Mouse (Mus musculus) testis, adult 2 months (tissue): ENCODE measurements at regions not wholly inside any gene's neighbourhood (a gene's known extent, or its start where the extent isn't known, plus 50 kb on each side); places are given as distances from the start of the nearest gene placed in this dataset.

Experiments
- H3K27ac ChIP-seq: fragments of 200-500 bp; 2 replicates; pipeline ENCODE4 v1.5.1; 2012; ENCODE audit warnings: low read depth, low read length; ENCODE audit not compliant: control insufficient read depth, insufficient read depth
- H3K27me3 ChIP-seq: fragments of 200-500 bp; 2 replicates; pipeline ENCODE4 v1.6.1; 2012; ENCODE audit warnings: mild to moderate bottlenecking, low read length, moderate library complexity; ENCODE audit not compliant: control insufficient read depth, insufficient read depth
- H3K36me3 ChIP-seq: fragments of 200-500 bp; 2 replicates; pipeline ENCODE4 v1.6.1; 2012; ENCODE audit warnings: mild to moderate bottlenecking, low read length; ENCODE audit not compliant: control insufficient read depth, insufficient read depth
- H3K4me1 ChIP-seq: fragments of 200-500 bp; 2 replicates; pipeline ENCODE4 v1.6.1; 2012; ENCODE audit warnings: low read length; ENCODE audit not compliant: control insufficient read depth, insufficient read depth
- H3K4me3 ChIP-seq: fragments of 200-500 bp; 2 replicates; pipeline ENCODE4 v1.5.1; 2012; ENCODE audit warnings: low read depth, mild to moderate bottlenecking, low read length, moderate library complexity, mixed read lengths; ENCODE audit not compliant: control insufficient read depth
- CTCF ChIP-seq: fragments of 200-500 bp; IDR thresholded peaks from 2 replicates; pipeline ENCODE4 v1.5.1; 2012; ENCODE audit warnings: low read depth, mild to moderate bottlenecking, inconsistent platforms, low read length, moderate library complexity; ENCODE audit not compliant: control insufficient read depth, insufficient read depth, insufficient replicate concordance
- POLR2A ChIP-seq: fragments of 200-500 bp; IDR thresholded peaks from 2 replicates; pipeline ENCODE4 v1.6.1; 2012; ENCODE audit warnings: low read depth, mild to moderate bottlenecking, inconsistent platforms, low read length, moderate library complexity; ENCODE audit not compliant: control insufficient read depth

DNA sequence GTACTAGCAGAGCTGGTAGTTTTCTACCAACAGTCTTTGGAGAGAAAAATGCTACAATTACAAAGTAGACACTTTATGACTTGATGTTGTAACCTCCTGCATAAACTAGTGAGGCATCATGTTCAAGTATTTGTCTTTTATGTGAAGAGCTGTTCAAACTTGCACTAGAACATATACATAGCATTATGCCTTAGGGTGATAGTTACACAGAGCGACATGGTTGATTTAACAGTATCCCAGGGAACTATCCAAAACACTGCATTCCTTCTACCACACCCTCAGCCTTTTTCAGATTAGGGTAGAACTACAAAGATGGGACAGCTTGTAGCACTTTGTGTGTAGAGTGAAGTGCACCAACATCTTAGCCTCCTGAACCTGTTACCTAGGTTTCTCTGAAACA lies 220.0 kb upstream of the Cblb start:
- no peak overlapping the region for H3K27ac ChIP-seq
- no peaks in the 10 kb centered on the region for H3K36me3 ChIP-seq
- H3K4me3 ChIP-seq = peak overlapping the region; percentile 21; the same call in 1 of the 2 replicates
- TF ChIP-seq POLR2A = no peak
- TF ChIP-seq CTCF = no peak
- H3K27me3 ChIP-seq = no peaks in the 10 kb centered on the region
- no peaks in the 10 kb centered on the region for H3K4me1 ChIP-seq

DNA sequence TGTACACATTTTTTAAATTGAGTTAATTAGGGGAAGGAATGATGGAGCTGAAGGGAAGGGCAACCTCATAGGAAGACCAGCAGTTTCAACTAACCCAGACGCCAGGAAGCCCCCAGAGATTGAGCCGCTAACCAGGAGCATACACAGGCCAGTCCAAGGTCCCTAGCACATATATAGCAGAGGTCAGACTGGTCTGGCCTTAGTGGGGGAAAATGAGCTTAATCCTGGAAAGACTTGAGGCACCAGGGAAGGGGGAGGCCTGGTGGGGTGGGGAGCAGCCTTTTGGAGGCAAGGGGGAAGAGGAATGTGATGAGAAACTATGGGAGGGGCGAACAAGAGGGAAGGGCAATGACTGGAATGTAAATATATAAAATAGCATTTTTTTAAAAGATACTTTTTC lies 188.3 kb upstream of the Cblb start:
- no peaks in the 10 kb centered on the region for H3K36me3 ChIP-seq
- TF ChIP-seq POLR2A (no peak), CTCF (no peak)
- no peaks in the 10 kb centered on the region for H3K4me1 ChIP-seq
- no peak overlapping the region for H3K4me3 ChIP-seq
- H3K27me3 ChIP-seq = no peaks in the 10 kb centered on the region
- H3K27ac ChIP-seq = no peak overlapping the region

DNA sequence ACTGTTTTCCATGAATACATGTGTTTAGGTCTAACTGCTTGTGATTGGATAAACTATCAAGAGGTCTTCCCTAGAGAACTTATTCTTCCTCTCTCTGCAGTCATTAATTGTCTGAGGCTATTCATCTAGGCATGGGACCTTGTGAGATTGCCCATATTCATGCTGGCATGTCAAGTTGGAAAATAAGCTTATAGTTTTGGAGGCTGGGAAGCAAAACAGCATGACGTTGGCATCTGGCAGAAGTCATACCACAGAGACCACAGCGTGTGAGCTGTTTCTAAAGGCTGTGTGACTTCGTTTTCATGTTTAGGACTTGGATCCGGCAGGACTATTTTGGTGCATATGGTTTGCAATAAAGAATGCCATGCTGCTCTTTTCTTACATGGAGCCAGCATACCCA lies 185.5 kb upstream of the Cblb start:
- no peak for TF ChIP-seq CTCF
- no peak for TF ChIP-seq POLR2A
- H3K4me3 ChIP-seq = no peak overlapping the region
- H3K4me1 ChIP-seq = no peaks in the 10 kb centered on the region
- H3K36me3 ChIP-seq = no peaks in the 10 kb centered on the region
- no peak overlapping the region for H3K27ac ChIP-seq
- H3K27me3 ChIP-seq = no peaks in the 10 kb centered on the region

- no peak for TF ChIP-seq POLR2A
- TF ChIP-seq CTCF = no peak
- Histone ChIP-seq H3K27me3 (no peaks in the 10 kb centered on the region), H3K36me3 (no peaks in the 10 kb centered on the region), H3K4me1 (no peaks in the 10 kb centered on the region), H3K4me3 (no peak overlapping the region), H3K27ac (no peak overlapping the region)
Measured at GRCm38 (mm10) chr16:51880711-51881110, 150.3 kb upstream of the Cblb start.

DNA sequence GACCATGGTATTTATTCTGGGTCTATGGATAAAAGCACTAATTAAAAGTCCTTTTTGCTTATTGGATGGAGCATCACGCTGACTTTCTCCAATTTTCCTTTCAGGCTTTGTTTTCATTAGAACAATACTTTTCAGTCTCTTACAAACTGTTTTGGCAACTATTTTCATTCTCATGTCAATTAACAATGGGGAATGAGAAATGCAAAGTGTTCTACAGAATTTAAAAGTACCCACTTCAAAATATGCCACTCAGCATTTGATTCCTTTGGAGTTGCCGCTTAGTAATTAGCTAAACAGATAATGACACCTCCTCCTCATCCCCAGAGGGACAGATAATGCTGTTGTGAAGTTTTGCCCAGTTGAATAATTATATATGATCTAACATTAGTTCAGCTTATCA lies 149.9 kb upstream of the Cblb start:
- Histone ChIP-seq H3K4me3 (no peak overlapping the region), H3K4me1 (no peaks in the 10 kb centered on the region), H3K36me3 (no peaks in the 10 kb centered on the region), H3K27ac (no peak overlapping the region), H3K27me3 (no peaks in the 10 kb centered on the region)
- TF ChIP-seq CTCF (no peak), POLR2A (no peak)

GRCm38 (mm10) chr16:51883813-51884212 lies 147.2 kb upstream of the Cblb start:
- Histone ChIP-seq H3K4me1 (no peaks in the 10 kb centered on the region), H3K27ac (no peak overlapping the region), H3K27me3 (no peaks in the 10 kb centered on the region), H3K36me3 (no peaks in the 10 kb centered on the region), H3K4me3 (no peak overlapping the region)
- TF ChIP-seq POLR2A (no peak), CTCF (no peak)

GRCm38 (mm10) chr16:51887496-51887895 lies 143.5 kb upstream of the Cblb start:
- no peaks in the 10 kb centered on the region for H3K36me3 ChIP-seq
- TF ChIP-seq POLR2A (no peak), CTCF (no peak)
- H3K4me1 ChIP-seq = no peaks in the 10 kb centered on the region
- no peak overlapping the region for H3K4me3 ChIP-seq
- no peaks in the 10 kb centered on the region for H3K27me3 ChIP-seq
- H3K27ac ChIP-seq = no peak overlapping the region

DNA sequence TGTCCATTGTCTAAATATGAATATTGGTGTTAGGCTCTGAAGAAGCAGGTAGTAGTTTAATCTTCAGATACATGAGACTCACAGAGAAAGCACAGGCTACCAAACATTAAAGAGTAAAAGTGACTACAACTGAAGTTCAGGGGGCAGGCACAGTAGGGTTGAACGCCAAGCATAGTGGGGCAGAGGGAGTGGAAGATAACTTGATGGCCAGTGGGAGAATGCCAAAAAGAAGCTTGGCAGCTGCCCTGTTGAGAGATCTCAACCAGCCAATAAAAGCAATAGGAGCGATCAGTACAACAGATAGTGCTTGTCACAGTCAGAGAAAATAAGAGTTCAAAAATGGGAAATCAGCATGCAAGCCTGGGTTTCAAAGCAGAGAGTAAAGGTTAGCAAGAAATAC lies 125.4 kb upstream of the Cblb start:
- no peak for TF ChIP-seq CTCF
- TF ChIP-seq POLR2A = no peak
- H3K36me3 ChIP-seq = no peaks in the 10 kb centered on the region
- H3K4me3 ChIP-seq = no peak overlapping the region
- H3K27me3 ChIP-seq = no peaks in the 10 kb centered on the region
- no peaks in the 10 kb centered on the region for H3K4me1 ChIP-seq
- no peak overlapping the region for H3K27ac ChIP-seq
